Mouse (Mus musculus): ENCODE results near the gene E130309D02Rik. TPM values are rescaled to one million over a fixed set of nuclear protein-coding genes. Genes with fewer than 3 reads are reported as not detected.

The E130309D02Rik gene
- total RNA-seq, 2 experiments from 2014 or later: 4.3 to 11.3 TPM

- ATAC-seq (replicated peaks; ENCODE audit: low FRiP score, poor library complexity, severe bottlenecking): no peak
These were observed 43.5 kb downstream of the E130309D02Rik start for GRCm38 (mm10) chr5:143271642-143272041.

GRCm38 (mm10) chr5:143270151-143270519, 45.0 kb downstream of the E130309D02Rik start:
- ATAC-seq (replicated peaks; ENCODE audit: low FRiP score, poor library complexity, severe bottlenecking): no peak

GRCm38 (mm10) chr5:143269363-143270150, 45.6 kb downstream of the E130309D02Rik start, which contains the start of gene Zfp316:
Zfp316 (minus strand) TSS chr5:143270022.
- ATAC-seq (replicated peaks; ENCODE audit: low FRiP score, poor library complexity, severe bottlenecking): 0 out of 2 replicates have a peak, but pooled peaks have one; percentile 49

GRCm38 (mm10) chr5:143268985-143269362, 46.2 kb downstream of the E130309D02Rik start:
- no peak for ATAC-seq (replicated peaks; ENCODE audit: low FRiP score, poor library complexity, severe bottlenecking)

GRCm38 (mm10) chr5:143266794-143267193, 48.4 kb downstream of the E130309D02Rik start:
- ATAC-seq (replicated peaks; ENCODE audit: low FRiP score, poor library complexity, severe bottlenecking): no peak

- ATAC-seq (replicated peaks; ENCODE audit: low FRiP score, poor library complexity, severe bottlenecking): no peak
These were observed 49.8 kb downstream of the E130309D02Rik start for GRCm38 (mm10) chr5:143265409-143265808.

- ATAC-seq (replicated peaks; ENCODE audit: low FRiP score, poor library complexity, severe bottlenecking): no peak
These were observed 50.5 kb downstream of the E130309D02Rik start for GRCm38 (mm10) chr5:143264689-143265088.

- no peak for ATAC-seq (replicated peaks; ENCODE audit: low FRiP score, poor library complexity, severe bottlenecking)
These were observed 53.5 kb downstream of the E130309D02Rik start for GRCm38 (mm10) chr5:143261636-143262035.

GRCm38 (mm10) chr5:143255802-143256201, 59.4 kb downstream of the E130309D02Rik start:
- ATAC-seq (replicated peaks; ENCODE audit: low FRiP score, poor library complexity, severe bottlenecking): no peak

GRCm38 (mm10) chr5:143255131-143255519, 60.0 kb downstream of the E130309D02Rik start:
- no peak for ATAC-seq (replicated peaks; ENCODE audit: low FRiP score, poor library complexity, severe bottlenecking)

GRCm38 (mm10) chr5:143254487-143255130, 60.6 kb downstream of the E130309D02Rik start:
- ATAC-seq (replicated peaks; ENCODE audit: low FRiP score, poor library complexity, severe bottlenecking): no peak

GRCm38 (mm10) chr5:143253881-143254486, 61.2 kb downstream of the E130309D02Rik start:
- no peak for ATAC-seq (replicated peaks; ENCODE audit: low FRiP score, poor library complexity, severe bottlenecking)

- ATAC-seq (replicated peaks; ENCODE audit: low FRiP score, poor library complexity, severe bottlenecking): no peak
These were observed 61.8 kb downstream of the E130309D02Rik start for GRCm38 (mm10) chr5:143253186-143253880.

- no peak for ATAC-seq (replicated peaks; ENCODE audit: low FRiP score, poor library complexity, severe bottlenecking)
These were observed 62.4 kb downstream of the E130309D02Rik start for GRCm38 (mm10) chr5:143252791-143253185.

GRCm38 (mm10) chr5:143252039-143252438, 63.1 kb downstream of the E130309D02Rik start:
- no peak for ATAC-seq (replicated peaks; ENCODE audit: low FRiP score, poor library complexity, severe bottlenecking)

Other genes with a start within 250 kb of the E130309D02Rik start
- 10.4 and 19.9 TPM in 2 replicates for gene Rnf216, start 202.4 kb downstream of the E130309D02Rik start, total RNA-seq (2015; ENCODE audit: low replicate concordance)
- gene Rnf216, start 202.4 kb downstream of the E130309D02Rik start, total RNA-seq (2017; ENCODE audit: low replicate concordance): 31.5 and 53.4 TPM in 2 replicates
- gene Olfr718-ps1, start 167.8 kb downstream of the E130309D02Rik start, total RNA-seq (2015; ENCODE audit: low replicate concordance): not detected in 2 replicates
- gene Olfr718-ps1, start 167.8 kb downstream of the E130309D02Rik start, total RNA-seq (2017; ENCODE audit: low replicate concordance): not detected in 2 replicates
- 1.7 TPM in 1 of 2 replicates, not detected in the other for gene Rbak, start 134.6 kb downstream of the E130309D02Rik start, total RNA-seq (2015; ENCODE audit: low replicate concordance)
- gene Rbak, start 134.6 kb downstream of the E130309D02Rik start, total RNA-seq (2017; ENCODE audit: low replicate concordance): 0.42 and 0.51 TPM in 2 replicates
- not detected in 2 replicates for gene Spdye4b, start 134.3 kb downstream of the E130309D02Rik start, total RNA-seq (2015; ENCODE audit: low replicate concordance)
- gene Spdye4b, start 134.3 kb downstream of the E130309D02Rik start, total RNA-seq (2017; ENCODE audit: low replicate concordance): not detected in 2 replicates
- gene Spdye4a, start 88.5 kb downstream of the E130309D02Rik start, total RNA-seq (2015; ENCODE audit: low replicate concordance): not detected in 2 replicates
- gene Spdye4a, start 88.5 kb downstream of the E130309D02Rik start, total RNA-seq (2017; ENCODE audit: low replicate concordance): not detected in 2 replicates
- 0.58 and 2.1 TPM in 2 replicates for gene Zfp12, start 80.2 kb downstream of the E130309D02Rik start, total RNA-seq (2015; ENCODE audit: low replicate concordance)
- gene Zfp12, start 80.2 kb downstream of the E130309D02Rik start, total RNA-seq (2017; ENCODE audit: low replicate concordance): 0.70 and 1.5 TPM in 2 replicates
- not detected in 2 replicates for gene Zfp316, start 45.3 kb downstream of the E130309D02Rik start, total RNA-seq (2015; ENCODE audit: low replicate concordance)
- 0.28 and 0.51 TPM in 2 replicates for gene Zfp316, start 45.3 kb downstream of the E130309D02Rik start, total RNA-seq (2017; ENCODE audit: low replicate concordance)
- not detected in 2 replicates for gene Zfp853, start 21.7 kb downstream of the E130309D02Rik start, total RNA-seq (2015; ENCODE audit: low replicate concordance)
- gene Zfp853, start 21.7 kb downstream of the E130309D02Rik start, total RNA-seq (2017; ENCODE audit: low replicate concordance): not detected in 2 replicates
- 8.8 and 23.8 TPM in 2 replicates for gene Zdhhc4, start 13.9 kb upstream of the E130309D02Rik start, total RNA-seq (2015; ENCODE audit: low replicate concordance)
- gene Zdhhc4, start 13.9 kb upstream of the E130309D02Rik start, total RNA-seq (2017; ENCODE audit: low replicate concordance): 6.0 and 10.6 TPM in 2 replicates
- gene Grid2ip, start 42.0 kb upstream of the E130309D02Rik start, total RNA-seq (2015; ENCODE audit: low replicate concordance): 0.58 TPM in 1 of 2 replicates, not detected in the other
- not detected in 2 replicates for gene Grid2ip, start 42.0 kb upstream of the E130309D02Rik start, total RNA-seq (2017; ENCODE audit: low replicate concordance)
- 17.6 and 19.6 TPM in 2 replicates for gene Kdelr2, start 88.5 kb upstream of the E130309D02Rik start, total RNA-seq (2015; ENCODE audit: low replicate concordance)
- 15.5 and 29.2 TPM in 2 replicates for gene Kdelr2, start 88.5 kb upstream of the E130309D02Rik start, total RNA-seq (2017; ENCODE audit: low replicate concordance)
- gene Daglb, start 149.2 kb upstream of the E130309D02Rik start, total RNA-seq (2015; ENCODE audit: low replicate concordance): 5.2 and 6.7 TPM in 2 replicates
- 7.1 and 8.8 TPM in 2 replicates for gene Daglb, start 149.2 kb upstream of the E130309D02Rik start, total RNA-seq (2017; ENCODE audit: low replicate concordance)
- gene Rac1, start 212.7 kb upstream of the E130309D02Rik start, total RNA-seq (2015; ENCODE audit: low replicate concordance): 122 and 144 TPM in 2 replicates
- 42.5 and 72.4 TPM in 2 replicates for gene Rac1, start 212.7 kb upstream of the E130309D02Rik start, total RNA-seq (2017; ENCODE audit: low replicate concordance)